Mouse (Mus musculus) liver, adult 2 months (tissue): ENCODE results near the gene 1700088E04Rik.

Source experiments
- CTCF ChIP-seq: fragments of 200-500 bp; IDR thresholded peaks from 2 replicates; pipeline ENCODE4 v1.5.1; 2011; ENCODE audit warnings: low read depth, low read length, control low read depth
- POLR2A ChIP-seq: fragments of 200-500 bp; IDR thresholded peaks from 2 replicates; pipeline ENCODE4 v1.6.1; 2011; ENCODE audit warnings: low read length, control low read depth; ENCODE audit not compliant: insufficient read depth; ENCODE audit errors: extremely low read depth

DNA sequence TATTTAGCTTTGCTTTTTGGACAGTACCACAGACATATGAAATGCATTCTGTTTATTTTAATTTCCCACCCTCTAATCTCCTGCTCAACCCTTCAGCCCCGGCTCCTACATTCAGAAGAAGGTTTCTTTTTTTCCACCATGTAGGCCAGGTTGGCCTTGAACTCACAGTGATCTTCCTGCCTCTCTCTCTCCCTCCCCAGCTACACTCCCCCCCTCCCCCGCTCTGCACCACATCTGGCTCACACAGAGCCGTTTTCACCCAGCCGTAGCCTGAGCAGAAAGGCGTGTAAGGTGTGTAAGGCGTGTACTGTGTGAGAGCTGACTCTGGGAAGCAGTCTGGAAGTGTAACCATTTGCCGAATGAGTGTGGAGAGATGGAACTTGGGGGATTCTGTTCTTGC lies 11.7 kb downstream of the 1700088E04Rik start:
- TF ChIP-seq POLR2A (no peak), CTCF (no peak)
